Mouse (Mus musculus): ENCODE data around the gene Gipc2.

DNA sequence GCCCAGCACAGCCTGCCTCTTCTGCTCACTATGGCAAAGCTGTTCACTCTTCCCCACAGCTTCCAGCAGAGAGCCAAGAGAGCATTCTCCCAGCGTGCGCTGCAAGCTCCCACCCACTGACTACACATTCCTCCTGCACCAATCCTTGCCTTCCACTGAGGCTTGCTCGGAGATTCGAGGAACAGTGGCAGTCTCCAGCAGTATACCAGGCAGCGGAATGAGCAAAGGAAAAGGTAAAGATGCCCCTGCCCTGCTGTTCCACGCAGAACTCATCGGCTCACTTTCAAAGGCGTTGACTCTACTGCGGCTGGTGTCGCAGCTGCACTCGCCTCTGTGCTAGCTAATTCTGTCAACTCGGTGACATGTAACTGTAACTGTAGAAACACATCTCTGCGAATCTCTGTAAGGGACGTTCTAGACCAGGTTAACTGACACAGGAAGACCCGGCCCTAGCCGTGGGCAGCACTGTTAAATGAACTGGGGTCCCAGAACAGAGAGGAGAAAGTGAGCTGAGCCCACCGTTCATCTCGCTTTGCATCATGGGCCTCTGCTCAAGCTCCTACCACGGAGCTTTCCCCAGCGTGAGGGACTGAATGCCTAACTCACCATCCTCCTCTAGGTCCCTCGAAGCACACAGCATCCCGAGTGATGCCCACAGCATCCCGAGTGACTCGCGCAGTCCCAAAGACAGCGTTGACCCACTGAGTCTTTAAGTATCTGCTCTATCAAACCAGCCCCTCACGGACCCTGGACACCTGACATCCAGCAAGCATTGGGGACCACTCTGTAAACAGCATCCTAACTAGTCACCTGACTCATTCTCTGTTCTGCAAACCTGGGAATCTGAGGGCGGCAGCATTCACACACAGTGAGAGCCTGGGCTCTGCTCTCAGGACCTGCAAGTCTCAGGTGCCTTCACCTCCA, 59.5 kb downstream of the Gipc2 start:
- TF ChIP-seq CTCF (IDR thresholded peaks at IDR 0.05; ENCODE audit: low read depth, low read length) (no peak), POLR2A (IDR thresholded peaks at IDR 0.05; ENCODE audit: insufficient read depth, low read length) (no peak)
